Mouse (Mus musculus) C2C12 (cell line): ENCODE measurements at regions not wholly inside any gene's neighbourhood (a gene's known extent, or its start where the extent isn't known, plus 50 kb on each side); places are given as distances from the start of the nearest gene placed in this dataset.

Experiments
- CTCF ChIP-seq: IDR thresholded peaks from one replicate; pipeline ENCODE4 v1.5.1; 2011; ENCODE audit not compliant: control insufficient read depth, insufficient read depth, insufficient read length
- FOSL1 ChIP-seq: IDR thresholded peaks from one replicate; pipeline ENCODE4 v1.8.0; 2011; ENCODE audit warnings: mild to moderate bottlenecking, low read length; ENCODE audit not compliant: poor library complexity, insufficient read depth, severe bottlenecking
- MAX ChIP-seq: IDR thresholded peaks from one replicate; pipeline ENCODE4 v1.6.1; 2011; ENCODE audit warnings: mild to moderate bottlenecking, control low read depth
- MYOD1 ChIP-seq: IDR thresholded peaks from one replicate; pipeline ENCODE4 v1.6.1; 2011; ENCODE audit warnings: low read depth; ENCODE audit not compliant: control insufficient read depth, insufficient read length
- MYOG ChIP-seq: IDR thresholded peaks from one replicate; pipeline ENCODE4 v1.6.1; 2011; ENCODE audit not compliant: control insufficient read depth, insufficient read length; ENCODE audit errors: extremely low read depth
- USF1 ChIP-seq: IDR thresholded peaks from one replicate; pipeline ENCODE4 v1.6.1; 2011; ENCODE audit warnings: low read depth, mild to moderate bottlenecking, control low read depth, moderate library complexity

DNA sequence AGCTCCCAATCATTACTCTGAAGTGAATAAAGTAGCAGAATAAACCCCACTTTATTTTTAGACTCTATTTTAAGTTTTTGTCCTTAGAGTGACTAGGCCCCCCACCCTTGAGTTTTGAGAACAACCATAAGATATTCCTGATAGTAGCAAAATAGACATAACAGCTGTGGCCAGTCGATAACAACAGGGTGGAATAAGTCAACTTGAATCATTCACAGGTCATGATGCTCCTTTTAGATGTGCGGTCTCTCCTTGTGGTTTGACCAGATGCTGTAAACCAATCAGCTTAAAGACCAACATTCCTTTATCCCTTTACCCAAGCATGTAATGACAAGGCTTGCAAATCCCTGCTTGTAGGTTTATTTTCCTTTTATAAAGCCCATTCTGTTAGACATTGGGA is 794.2 kb upstream of the Dsel start:
- TF ChIP-seq CTCF = no peak
- peak; percentile 65 for TF ChIP-seq MYOD1
- TF ChIP-seq USF1 = no peak
- TF ChIP-seq FOSL1 = no peak
- TF ChIP-seq MAX = no peak
- TF ChIP-seq MYOG = no peak
